Mouse (Mus musculus): ENCODE measurements around the gene Gm21900. TPM values are rescaled to one million over a fixed set of nuclear protein-coding genes. Genes with fewer than 3 reads are reported as not detected.
"Not testable (repeated sequence)": the region's sequence is repeated elsewhere in the genome, so short reads cannot be mapped to it uniquely, and the experiment has no call there.

Gm21900 gene
- not detected in 2 replicates for polyA plus RNA-seq (2016; fragmentation: Nextera tagmentation; extraction: Ambion mirVana)

- H3K4me2 ChIP-seq; H3K9ac ChIP-seq; H3K9me3 ChIP-seq; H3K27me3 ChIP-seq; ATAC-seq (ENCODE audit: low FRiP score); H3K36me3 ChIP-seq (replicated peaks); H3K27ac ChIP-seq; H3K4me1 ChIP-seq; H3K4me3 ChIP-seq (replicated peaks): not testable (repeated sequence)
- WGBS, result 85% methylated on average over 4 of the region's 4 CpGs
Measured at GRCm38 (mm10) chrY:10616061-10616460, at the start of gene Gm21900. Gene Gm21900, plus strand, starts transcription at chrY:10616361.

- H3K27ac ChIP-seq; H3K4me2 ChIP-seq; H3K9me3 ChIP-seq; H3K36me3 ChIP-seq (replicated peaks); H3K4me1 ChIP-seq; H3K4me3 ChIP-seq (replicated peaks); H3K9ac ChIP-seq; ATAC-seq (ENCODE audit: low FRiP score); H3K27me3 ChIP-seq: not testable (repeated sequence)
- WGBS, result 39% methylated on average over 9 of the region's 25 CpGs
Measured at GRCm38 (mm10) chrY:10643516-10643915, 27.4 kb downstream of the Gm21900 start.

Other genes starting within 250 kb of the Gm21900 start
- gene Gm28510, start 203.6 kb upstream of the Gm21900 start, polyA plus RNA-seq (2016; fragmentation: Nextera tagmentation; extraction: Ambion mirVana), result not detected in 2 replicates
- gene Gm20737, start 80.3 kb upstream of the Gm21900 start, polyA plus RNA-seq (2016; fragmentation: Nextera tagmentation; extraction: Ambion mirVana), result not detected in 2 replicates
- gene Gm21775, start 62.9 kb upstream of the Gm21900 start, polyA plus RNA-seq (2016; fragmentation: Nextera tagmentation; extraction: Ambion mirVana), result not detected in 2 replicates
- gene Gm20777, start 136.1 kb downstream of the Gm21900 start, polyA plus RNA-seq (2016; fragmentation: Nextera tagmentation; extraction: Ambion mirVana), result not detected in 2 replicates